Mouse (Mus musculus) thymus, adult 2 months (tissue): ENCODE measurements around the gene Shank1.
"Not testable (repeated sequence)": the region's sequence is repeated elsewhere in the genome, so short reads cannot be mapped to it uniquely, and the experiment has no call there.

Experiments
- CTCF ChIP-seq: fragments of 200-500 bp; IDR thresholded peaks from 2 replicates; pipeline ENCODE4 v1.5.1; 2012; ENCODE audit warnings: mild to moderate bottlenecking, control low read depth, low read length, moderate library complexity, borderline replicate concordance; ENCODE audit not compliant: control insufficient read depth, poor library complexity, insufficient read depth; ENCODE audit errors: extremely low read depth
- POLR2A ChIP-seq: fragments of 200-500 bp; IDR thresholded peaks from 2 replicates; pipeline ENCODE4 v1.6.1; 2012; ENCODE audit warnings: mild to moderate bottlenecking, low read length, control low read depth, moderate library complexity; ENCODE audit not compliant: control insufficient read depth, poor library complexity, insufficient read depth; ENCODE audit errors: extremely low read depth

- not testable (repeated sequence) for TF ChIP-seq CTCF, POLR2A
Observed at GRCm38 (mm10) chr7:44297501-44297900, 12.6 kb upstream of the Shank1 start.
